Mouse (Mus musculus): ENCODE results near the gene Smtn. TPM values are rescaled to one million over a fixed set of nuclear protein-coding genes. Genes with fewer than 3 reads are reported as not detected.

Gene Smtn
- polyA plus RNA-seq, 1 experiment from 2014 or later = 14.2 TPM

DNA sequence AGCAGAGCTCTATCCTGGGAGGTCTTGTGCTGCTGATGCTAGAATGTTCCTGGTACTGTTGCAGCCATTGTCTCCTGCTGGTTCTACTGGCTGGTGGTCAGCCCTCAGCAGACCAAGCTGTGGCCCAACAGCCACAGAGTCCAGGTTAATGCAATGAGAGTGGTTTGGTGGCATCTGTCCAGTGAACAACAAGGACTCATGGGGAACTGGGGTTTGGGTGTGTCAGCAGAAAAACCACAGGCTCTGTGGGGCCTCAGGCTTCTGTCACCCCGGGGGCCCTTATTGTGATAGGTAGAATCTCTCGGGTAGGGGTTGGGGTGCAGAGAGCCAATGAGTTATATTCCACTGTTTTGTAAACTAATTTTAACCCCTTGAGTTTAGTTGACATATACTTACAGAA is 30.1 kb downstream of the Smtn start:
- H3K9ac ChIP-seq (ENCODE audit: low read depth, low read length) = no peak overlapping the region
- no peaks in the 10 kb centered on the region for H3K36me3 ChIP-seq (ENCODE audit: control insufficient read depth, insufficient read depth, low read length)
- H3K27me3 ChIP-seq (ENCODE audit: control insufficient read depth, insufficient read depth, low read depth, low read length) = no peaks in the 10 kb centered on the region
- WGBS = 86% methylated on average over 2 of the region's 2 CpGs
- H3K9me3 ChIP-seq (replicated peaks; ENCODE audit: control insufficient read depth, low read length, poor library complexity, severe bottlenecking) = no peaks in the 10 kb centered on the region
- H3K27ac ChIP-seq (ENCODE audit: low read length) = no peak overlapping the region
- no peak overlapping the region for H3K4me3 ChIP-seq (ENCODE audit: low read depth, low read length)
- no peaks in the 10 kb centered on the region; the same call in 1 of the 2 replicates for H3K4me1 ChIP-seq (ENCODE audit: control insufficient read depth, insufficient read depth, low read length)
- no peak for ATAC-seq
- H3K4me2 ChIP-seq (ENCODE audit: low read length) = no peak overlapping the region

- Histone ChIP-seq H3K4me1 (ENCODE audit: control insufficient read depth, insufficient read depth, low read length) (no peaks in the 10 kb centered on the region; the same call in 1 of the 2 replicates), H3K9me3 (replicated peaks; ENCODE audit: control insufficient read depth, low read length, poor library complexity, severe bottlenecking) (no peaks in the 10 kb centered on the region), H3K36me3 (ENCODE audit: control insufficient read depth, insufficient read depth, low read length) (no peaks in the 10 kb centered on the region), H3K4me3 (ENCODE audit: low read depth, low read length) (no peak overlapping the region), H3K9ac (ENCODE audit: low read depth, low read length) (no peak overlapping the region), H3K27ac (ENCODE audit: low read length) (no peak overlapping the region), H3K4me2 (ENCODE audit: low read length) (no peak overlapping the region), H3K27me3 (ENCODE audit: control insufficient read depth, insufficient read depth, low read depth, low read length) (no peaks in the 10 kb centered on the region)
- WGBS = 76% methylated on average over 8 of the region's 8 CpGs
- ATAC-seq = no peak
Measured at GRCm38 (mm10) chr11:3509181-3510085, 31.0 kb downstream of the Smtn start.

- Histone ChIP-seq H3K4me3 (ENCODE audit: low read depth, low read length) (no peak overlapping the region), H3K4me2 (ENCODE audit: low read length) (no peak overlapping the region), H3K27ac (ENCODE audit: low read length) (no peak overlapping the region), H3K9ac (ENCODE audit: low read depth, low read length) (no peak overlapping the region), H3K9me3 (replicated peaks; ENCODE audit: control insufficient read depth, low read length, poor library complexity, severe bottlenecking) (no peaks in the 10 kb centered on the region), H3K4me1 (ENCODE audit: control insufficient read depth, insufficient read depth, low read length) (no peaks in the 10 kb centered on the region), H3K36me3 (ENCODE audit: control insufficient read depth, insufficient read depth, low read length) (no peaks in the 10 kb centered on the region), H3K27me3 (ENCODE audit: control insufficient read depth, insufficient read depth, low read depth, low read length) (no peaks in the 10 kb centered on the region)
- WGBS = 56% methylated on average over 7 of the region's 7 CpGs
- ATAC-seq = no peak
Measured at GRCm38 (mm10) chr11:3508226-3508625, 32.2 kb downstream of the Smtn start.

GRCm38 (mm10) chr11:3503755-3504693 is 36.4 kb downstream of the Smtn start:
- Histone ChIP-seq H3K9me3 (replicated peaks; ENCODE audit: control insufficient read depth, low read length, poor library complexity, severe bottlenecking) (no peaks in the 10 kb centered on the region), H3K9ac (ENCODE audit: low read depth, low read length) (peak overlapping the region; percentile 64), H3K27ac (ENCODE audit: low read length) (no peak overlapping the region), H3K4me1 (ENCODE audit: control insufficient read depth, insufficient read depth, low read length) (no peaks in the 10 kb centered on the region), H3K4me3 (ENCODE audit: low read depth, low read length) (peak overlapping the region; percentile 41), H3K36me3 (ENCODE audit: control insufficient read depth, insufficient read depth, low read length) (no peaks in the 10 kb centered on the region), H3K4me2 (ENCODE audit: low read length) (peak overlapping the region; percentile 38), H3K27me3 (ENCODE audit: control insufficient read depth, insufficient read depth, low read depth, low read length) (no peaks in the 10 kb centered on the region)
- WGBS = 69% methylated on average over 11 of the region's 11 CpGs
- ATAC-seq = 0 out of 2 replicates have a peak, but pooled peaks have one; percentile 15

- no peak overlapping the region for H3K27ac ChIP-seq (ENCODE audit: low read length)
- 81% methylated on average over 18 of the region's 18 CpGs for WGBS
- no peaks in the 10 kb centered on the region for H3K4me1 ChIP-seq (ENCODE audit: control insufficient read depth, insufficient read depth, low read length)
- no peak overlapping the region for H3K9ac ChIP-seq (ENCODE audit: low read depth, low read length)
- H3K4me3 ChIP-seq (ENCODE audit: low read depth, low read length) = no peak overlapping the region
- H3K4me2 ChIP-seq (ENCODE audit: low read length) = no peak overlapping the region
- H3K36me3 ChIP-seq (ENCODE audit: control insufficient read depth, insufficient read depth, low read length) = no peaks in the 10 kb centered on the region
- no peaks in the 10 kb centered on the region for H3K27me3 ChIP-seq (ENCODE audit: control insufficient read depth, insufficient read depth, low read depth, low read length)
- no peak for ATAC-seq
- H3K9me3 ChIP-seq (replicated peaks; ENCODE audit: control insufficient read depth, low read length, poor library complexity, severe bottlenecking) = no peaks in the 10 kb centered on the region
Measured at GRCm38 (mm10) chr11:3502459-3503072, 37.8 kb downstream of the Smtn start.

DNA sequence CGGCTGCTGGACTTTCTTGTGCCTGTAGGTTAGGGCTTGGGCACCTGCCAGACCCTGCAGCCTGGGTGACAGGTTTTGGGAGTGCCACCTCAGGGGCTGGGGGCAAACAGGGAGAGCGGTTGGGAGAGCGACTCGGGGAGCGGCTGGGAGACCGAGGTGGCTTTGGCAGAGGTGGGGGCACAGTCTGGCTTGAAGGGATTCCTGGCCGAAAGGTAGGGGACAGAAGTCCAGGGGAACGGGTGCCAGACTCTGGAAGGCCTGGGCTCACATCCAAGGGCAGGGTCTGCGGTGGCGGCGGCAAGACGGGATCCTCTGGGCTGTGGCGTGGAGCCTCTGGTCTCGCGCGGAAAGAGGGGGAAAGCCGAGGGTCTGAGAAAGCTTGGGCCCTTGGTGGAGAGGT is 38.4 kb downstream of the Smtn start:
- no peaks in the 10 kb centered on the region for H3K27me3 ChIP-seq (ENCODE audit: control insufficient read depth, insufficient read depth, low read depth, low read length)
- no peaks in the 10 kb centered on the region for H3K4me1 ChIP-seq (ENCODE audit: control insufficient read depth, insufficient read depth, low read length)
- no peak overlapping the region for H3K9ac ChIP-seq (ENCODE audit: low read depth, low read length)
- no peak overlapping the region for H3K4me3 ChIP-seq (ENCODE audit: low read depth, low read length)
- WGBS = 86% methylated on average over 17 of the region's 17 CpGs
- no peak overlapping the region for H3K4me2 ChIP-seq (ENCODE audit: low read length)
- ATAC-seq = no peak
- no peaks in the 10 kb centered on the region for H3K36me3 ChIP-seq (ENCODE audit: control insufficient read depth, insufficient read depth, low read length)
- no peak overlapping the region for H3K27ac ChIP-seq (ENCODE audit: low read length)
- H3K9me3 ChIP-seq (replicated peaks; ENCODE audit: control insufficient read depth, low read length, poor library complexity, severe bottlenecking) = no peaks in the 10 kb centered on the region

DNA sequence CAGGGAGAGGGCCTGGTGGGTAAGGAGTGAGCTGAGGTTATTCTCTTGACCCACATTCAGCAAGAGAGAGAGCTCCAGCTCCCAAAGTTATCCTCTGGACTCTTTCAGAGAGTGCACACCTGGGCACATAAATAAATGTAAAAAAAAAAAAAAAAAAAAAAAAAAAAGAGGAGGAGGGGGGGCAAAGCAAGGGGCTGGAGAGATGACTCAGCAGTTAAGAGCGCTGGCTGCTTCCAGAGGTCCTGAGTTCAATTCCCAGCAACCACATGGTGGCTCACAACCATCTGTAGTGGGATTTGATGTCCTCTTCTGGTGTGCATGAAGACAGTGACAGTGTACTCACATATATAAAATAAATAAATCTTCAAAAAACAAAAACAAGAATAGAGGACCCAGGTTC is 43.1 kb downstream of the Smtn start:
- Histone ChIP-seq H3K4me3 (ENCODE audit: low read depth, low read length) (no peak overlapping the region), H3K27me3 (ENCODE audit: control insufficient read depth, insufficient read depth, low read depth, low read length) (no peaks in the 10 kb centered on the region), H3K4me1 (ENCODE audit: control insufficient read depth, insufficient read depth, low read length) (no peaks in the 10 kb centered on the region), H3K9ac (ENCODE audit: low read depth, low read length) (no peak overlapping the region), H3K36me3 (ENCODE audit: control insufficient read depth, insufficient read depth, low read length) (no peaks in the 10 kb centered on the region), H3K9me3 (replicated peaks; ENCODE audit: control insufficient read depth, low read length, poor library complexity, severe bottlenecking) (no peaks in the 10 kb centered on the region), H3K27ac (ENCODE audit: low read length) (no peak overlapping the region), H3K4me2 (ENCODE audit: low read length) (no peak overlapping the region)
- WGBS = 94% methylated on average over 1 of the region's 1 CpGs
- no peak for ATAC-seq

GRCm38 (mm10) chr11:3496756-3497155 is 43.7 kb downstream of the Smtn start:
- Histone ChIP-seq H3K4me3 (ENCODE audit: low read depth, low read length) (no peak overlapping the region), H3K9me3 (replicated peaks; ENCODE audit: control insufficient read depth, low read length, poor library complexity, severe bottlenecking) (no peaks in the 10 kb centered on the region), H3K36me3 (ENCODE audit: control insufficient read depth, insufficient read depth, low read length) (no peaks in the 10 kb centered on the region), H3K27ac (ENCODE audit: low read length) (no peak overlapping the region), H3K9ac (ENCODE audit: low read depth, low read length) (no peak overlapping the region), H3K27me3 (ENCODE audit: control insufficient read depth, insufficient read depth, low read depth, low read length) (no peaks in the 10 kb centered on the region), H3K4me1 (ENCODE audit: control insufficient read depth, insufficient read depth, low read length) (no peaks in the 10 kb centered on the region), H3K4me2 (ENCODE audit: low read length) (no peak overlapping the region)
- 56% methylated on average over 5 of the region's 5 CpGs for WGBS
- ATAC-seq = no peak
